Mouse (Mus musculus): ENCODE measurements at regions not wholly inside any gene's neighbourhood (a gene's known extent, or its start where the extent isn't known, plus 50 kb on each side); places are given as distances from the start of the nearest gene placed in this dataset.

GRCm38 (mm10) chr6:18688652-18689348 lies 159.6 kb upstream of the Lsm8 start:
- H3K36me3 ChIP-seq (replicated peaks), result no peaks in the 10 kb centered on the region
- WGBS, result 52% methylated on average over 11 of the region's 11 CpGs
- no peak for DNase-seq (ENCODE audit: extremely low spot score, low spot score)
- H3K27ac ChIP-seq, result no peak overlapping the region
- H3K27me3 ChIP-seq (ENCODE audit: poor library complexity, severe bottlenecking), result no peaks in the 10 kb centered on the region
- no peaks in the 10 kb centered on the region for H3K4me1 ChIP-seq
- H3K4me3 ChIP-seq, result no peak overlapping the region
- H3K9me3 ChIP-seq, result no peaks in the 10 kb centered on the region

- no peak overlapping the region for H3K4me3 ChIP-seq
- H3K27ac ChIP-seq, result no peak overlapping the region
- H3K9me3 ChIP-seq, result no peaks in the 10 kb centered on the region
- H3K36me3 ChIP-seq (replicated peaks), result no peaks in the 10 kb centered on the region
- no peaks in the 10 kb centered on the region for H3K27me3 ChIP-seq (ENCODE audit: poor library complexity, severe bottlenecking)
- H3K4me1 ChIP-seq, result peaks cover 17% of the 10 kb centered on the region
- 90% methylated on average over 5 of the region's 5 CpGs for WGBS
- no peak for DNase-seq (ENCODE audit: extremely low spot score, low spot score)
These were observed 150.8 kb upstream of the Lsm8 start for GRCm38 (mm10) chr6:18697536-18697935.

GRCm38 (mm10) chr6:18698989-18699728 lies 149.2 kb upstream of the Lsm8 start:
- no peak for DNase-seq (ENCODE audit: extremely low spot score, low spot score)
- Histone ChIP-seq H3K27ac (peak overlapping the region; percentile 70), H3K27me3 (ENCODE audit: poor library complexity, severe bottlenecking) (no peaks in the 10 kb centered on the region)

GRCm38 (mm10) chr6:18699729-18700386 lies 148.5 kb upstream of the Lsm8 start:
- 16% methylated on average over 12 of the region's 12 CpGs for WGBS
- H3K9me3 ChIP-seq, result no peaks in the 10 kb centered on the region
- DNase-seq (ENCODE audit: extremely low spot score, low spot score), result peak; percentile 17
- no peak overlapping the region for H3K4me3 ChIP-seq
- peak overlapping the region; percentile 70 for H3K27ac ChIP-seq
- peaks cover 17% of the 10 kb centered on the region for H3K4me1 ChIP-seq
- H3K27me3 ChIP-seq (ENCODE audit: poor library complexity, severe bottlenecking), result no peaks in the 10 kb centered on the region
- no peaks in the 10 kb centered on the region for H3K36me3 ChIP-seq (replicated peaks)

More at GRCm38 (mm10) chr6:18698989-18699728, 149.2 kb upstream of the Lsm8 start:
- peaks cover 17% of the 10 kb centered on the region for H3K4me1 ChIP-seq
- 37% methylated on average over 4 of the region's 4 CpGs for WGBS
- H3K9me3 ChIP-seq, result no peaks in the 10 kb centered on the region
- H3K36me3 ChIP-seq (replicated peaks), result no peaks in the 10 kb centered on the region
- H3K4me3 ChIP-seq, result no peak overlapping the region

- Histone ChIP-seq H3K27me3 (ENCODE audit: poor library complexity, severe bottlenecking) (no peaks in the 10 kb centered on the region), H3K36me3 (replicated peaks) (no peaks in the 10 kb centered on the region), H3K4me1 (no peaks in the 10 kb centered on the region), H3K4me3 (no peak overlapping the region), H3K9me3 (no peaks in the 10 kb centered on the region), H3K27ac (no peak overlapping the region)
- DNase-seq (ENCODE audit: extremely low spot score, low spot score), result no peak
- 85% methylated on average over 1 of the region's 1 CpGs for WGBS
These were observed 137.6 kb upstream of the Lsm8 start for GRCm38 (mm10) chr6:18710763-18711162.

GRCm38 (mm10) chr6:18748859-18749258 lies 99.5 kb upstream of the Lsm8 start:
- no peak overlapping the region for H3K4me3 ChIP-seq
- DNase-seq (ENCODE audit: extremely low spot score, low spot score), result no peak
- WGBS, result 84% methylated on average over 2 of the region's 2 CpGs
- no peak overlapping the region for H3K27ac ChIP-seq
- H3K27me3 ChIP-seq (ENCODE audit: poor library complexity, severe bottlenecking), result no peaks in the 10 kb centered on the region
- no peaks in the 10 kb centered on the region for H3K4me1 ChIP-seq
- no peaks in the 10 kb centered on the region for H3K36me3 ChIP-seq (replicated peaks)
- H3K9me3 ChIP-seq, result 0 out of 2 replicates have a peak, but pooled peaks cover 2% of the 10 kb centered on the region

GRCm38 (mm10) chr6:18764536-18764935 lies 83.8 kb upstream of the Lsm8 start:
- Histone ChIP-seq H3K27ac (no peak overlapping the region), H3K36me3 (replicated peaks) (no peaks in the 10 kb centered on the region)
- 91% methylated on average over 2 of the region's 2 CpGs for WGBS

GRCm38 (mm10) chr6:18795390-18795789 lies 53.0 kb upstream of the Lsm8 start:
- 70% methylated on average over 4 of the region's 4 CpGs for WGBS
- no peak for DNase-seq (ENCODE audit: extremely low spot score, low spot score)
- Histone ChIP-seq H3K9me3 (no peaks in the 10 kb centered on the region), H3K36me3 (replicated peaks) (no peaks in the 10 kb centered on the region), H3K27me3 (ENCODE audit: poor library complexity, severe bottlenecking) (no peaks in the 10 kb centered on the region), H3K4me3 (no peak overlapping the region), H3K4me1 (peaks cover 18% of the 10 kb centered on the region; the same call in 1 of the 2 replicates), H3K27ac (no peak overlapping the region)

More at GRCm38 (mm10) chr6:18764536-18764935, 83.8 kb upstream of the Lsm8 start:
- DNase-seq (ENCODE audit: extremely low spot score, low spot score), result no peak
- no peak overlapping the region for H3K4me3 ChIP-seq
- H3K9me3 ChIP-seq, result no peaks in the 10 kb centered on the region
- no peaks in the 10 kb centered on the region for H3K4me1 ChIP-seq
- no peaks in the 10 kb centered on the region for H3K27me3 ChIP-seq (ENCODE audit: poor library complexity, severe bottlenecking)

GRCm38 (mm10) chr6:18795847-18796246 lies 52.5 kb upstream of the Lsm8 start:
- Histone ChIP-seq H3K27me3 (ENCODE audit: poor library complexity, severe bottlenecking) (no peaks in the 10 kb centered on the region), H3K27ac (no peak overlapping the region), H3K9me3 (no peaks in the 10 kb centered on the region), H3K36me3 (replicated peaks) (no peaks in the 10 kb centered on the region), H3K4me1 (peaks cover 18% of the 10 kb centered on the region; the same call in 1 of the 2 replicates), H3K4me3 (no peak overlapping the region)
- no peak for DNase-seq (ENCODE audit: extremely low spot score, low spot score)
- WGBS, result 70% methylated on average over 1 of the region's 1 CpGs

- H3K9me3 ChIP-seq, result no peaks in the 10 kb centered on the region
- H3K27ac ChIP-seq, result no peak overlapping the region
- peaks cover 18% of the 10 kb centered on the region; the same call in 1 of the 2 replicates for H3K4me1 ChIP-seq
- H3K36me3 ChIP-seq (replicated peaks), result no peaks in the 10 kb centered on the region
- DNase-seq (ENCODE audit: extremely low spot score, low spot score), result no peak
- no peak overlapping the region for H3K4me3 ChIP-seq
- H3K27me3 ChIP-seq (ENCODE audit: poor library complexity, severe bottlenecking), result no peaks in the 10 kb centered on the region
These were observed 51.8 kb upstream of the Lsm8 start for GRCm38 (mm10) chr6:18796540-18796939.
